Mouse (Mus musculus): Measurements from ENCODE around the gene Pcbd2. TPM values are rescaled to one million over a fixed set of nuclear protein-coding genes. Genes with fewer than 3 reads are reported as not detected.

The Pcbd2 gene
- total RNA-seq, 2 experiments from 2014 or later: 15.5 to 20.6 TPM

- no peak for DNase-seq
- intact Hi-C loops (cut with DNase I): no loop called here
These were observed 97.2 kb downstream of the Pcbd2 start for GRCm38 (mm10) chr13:55824151-55824945.

GRCm38 (mm10) chr13:55825245-55825681 lies 98.1 kb downstream of the Pcbd2 start:
- no peak for DNase-seq
- intact Hi-C loops (cut with DNase I): no loop called here

- DNase-seq: peak in 1 of 2 experiments; percentile 46
- intact Hi-C loops (cut with DNase I): no loop called here
These were observed 99.0 kb downstream of the Pcbd2 start for GRCm38 (mm10) chr13:55826008-55826671.

Other genes with a start within 250 kb of the Pcbd2 start
- 1 to 10 TPM; 7.7 TPM for gene Dbn1, start 239.3 kb upstream of the Pcbd2 start, total RNA-seq (2021)
- 100 to 1,000 TPM; 605 to 719 TPM for gene Pdlim7, start 213.7 kb upstream of the Pcbd2 start, total RNA-seq (2021)
- 1 to 10 TPM in 1 of 2 experiments, under 1 TPM in 1; 0.74 to 1.2 TPM for gene Dok3, start 198.1 kb upstream of the Pcbd2 start, total RNA-seq (2021)
- 10 to 100 TPM in 1 of 2 experiments, 1 to 10 TPM in 1; 9.3 to 10.3 TPM for gene Ddx41, start 190.7 kb upstream of the Pcbd2 start, total RNA-seq (2021)
- gene Fam193b, start 156.2 kb upstream of the Pcbd2 start, total RNA-seq (2021): 10 to 100 TPM in 1 of 2 experiments, 1 to 10 TPM in 1; 9.6 to 13.4 TPM
- 10 to 100 TPM; 61.4 to 63.3 TPM for gene Tmed9, start 153.6 kb upstream of the Pcbd2 start, total RNA-seq (2021)
- gene B4galt7, start 127.5 kb upstream of the Pcbd2 start, total RNA-seq (2021): 1 to 10 TPM; 4.3 to 6.5 TPM
- 1 to 10 TPM; 8.2 TPM for gene Caml, start 104.4 kb upstream of the Pcbd2 start, total RNA-seq (2021)
- gene Ddx46, start 92.3 kb upstream of the Pcbd2 start, total RNA-seq (2021): 10 to 100 TPM; 17.7 to 19.8 TPM
- 10 to 100 TPM; 23.7 to 28.5 TPM for gene B230219D22Rik, start 34.2 kb upstream of the Pcbd2 start, total RNA-seq (2021)
- 10 to 100 TPM; 26.8 to 28.8 TPM for gene Txndc15, start 12.7 kb upstream of the Pcbd2 start, total RNA-seq (2021)
- gene Catsper3, start 57.2 kb downstream of the Pcbd2 start, total RNA-seq (2021): under 1 TPM in 1 of 2 experiments, not detected in 1; 0.20 TPM
- under 1 TPM; 0.17 to 0.48 TPM for gene Pitx1, start 108.8 kb downstream of the Pcbd2 start, total RNA-seq (2021)